Mouse (Mus musculus) cerebellum, adult 2 months (tissue): ENCODE measurements around the gene Oaz2.

Experiments
- CTCF ChIP-seq: fragments of 200-500 bp; IDR thresholded peaks from 2 replicates; pipeline ENCODE4 v1.5.1; 2011; ENCODE audit warnings: low read depth, mild to moderate bottlenecking, control low read depth, low read length, moderate library complexity, borderline replicate concordance; ENCODE audit not compliant: insufficient read depth
- POLR2A ChIP-seq: fragments of 200-500 bp; IDR thresholded peaks from 2 replicates; pipeline ENCODE4 v1.6.1; 2011; ENCODE audit warnings: low read length, control low read depth, borderline replicate concordance; ENCODE audit not compliant: insufficient read depth

DNA sequence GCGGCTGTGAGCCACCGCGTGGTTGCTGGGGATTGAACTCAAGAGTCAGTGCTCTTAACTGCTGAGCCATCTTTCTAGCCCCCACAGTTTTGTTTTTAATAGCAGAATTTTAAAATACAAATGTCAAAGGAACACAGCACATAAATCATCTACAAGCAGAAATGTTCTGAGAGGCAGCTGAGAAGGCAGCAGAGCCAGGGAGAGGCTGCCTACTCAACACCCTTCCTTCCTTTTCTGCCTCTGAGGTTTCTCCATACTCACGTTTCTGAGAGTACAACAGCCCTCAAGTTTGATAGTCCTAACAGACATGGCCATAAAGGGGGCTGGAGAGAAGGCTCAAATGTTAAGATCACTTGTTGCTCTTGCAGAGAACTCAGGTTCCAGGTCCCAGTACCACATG, 59.7 kb downstream of the Oaz2 start:
- TF ChIP-seq CTCF (no peak), POLR2A (no peak)
